Mouse (Mus musculus) myocyte (in vitro differentiated cells): ENCODE measurements around the gene Fndc1. TPM values are rescaled to one million over a fixed set of nuclear protein-coding genes. Genes with fewer than 3 reads are reported as not detected.

Source experiments
- H3K27me3 ChIP-seq: one replicate; pipeline ENCODE4 v1.6.1; 2011; ENCODE audit not compliant: control insufficient read depth, insufficient read depth, insufficient read length
- H3K36me3 ChIP-seq: one replicate; pipeline ENCODE4 v1.6.1; 2011; ENCODE audit not compliant: control insufficient read depth, insufficient read depth
- H3K4me2 ChIP-seq: one replicate; pipeline ENCODE4 v1.6.1; 2011; ENCODE audit warnings: low read depth, control low read depth
- H3K4me3 ChIP-seq: one replicate; pipeline ENCODE4 v1.5.1; 2011; ENCODE audit warnings: mild to moderate bottlenecking, control low read depth, moderate library complexity
- H3K79me2 ChIP-seq: one replicate; pipeline ENCODE4 v1.6.1; 2011; ENCODE audit not compliant: control insufficient read depth, insufficient read depth
- H3ac ChIP-seq: one replicate; pipeline ENCODE4 v1.6.1; 2011; ENCODE audit not compliant: control insufficient read depth, insufficient read length
- CEBPB ChIP-seq: IDR thresholded peaks from 2 replicates; pipeline ENCODE4 v1.6.1; 2011; ENCODE audit warnings: mild to moderate bottlenecking, moderate library complexity; ENCODE audit not compliant: poor library complexity, insufficient read depth, severe bottlenecking
- E2F4 ChIP-seq: IDR thresholded peaks from one replicate; pipeline ENCODE4 v1.6.1; 2011; ENCODE audit warnings: mild to moderate bottlenecking, control low read depth, moderate library complexity; ENCODE audit not compliant: insufficient read depth
- MAX ChIP-seq: IDR thresholded peaks from one replicate; pipeline ENCODE4 v1.6.1; 2011; ENCODE audit warnings: low read depth, mild to moderate bottlenecking, control low read depth
- MYOD1 ChIP-seq, 3 experiments: IDR thresholded peaks; one replicate each; pipeline ENCODE4 v1.6.1; 2011; ENCODE audit warnings: control low read depth in 2 of 3, low read depth in 2 of 3, mild to moderate bottlenecking in 2 of 3, moderate library complexity in 1 of 3; ENCODE audit not compliant: insufficient read length in 2 of 3, control insufficient read depth in 1 of 3
- MYOG ChIP-seq, 3 experiments: IDR thresholded peaks; one replicate each; pipeline ENCODE4 v1.6.1; 2011; ENCODE audit warnings: control low read depth in 2 of 3, low read depth in 2 of 3, mild to moderate bottlenecking in 2 of 3; ENCODE audit not compliant: insufficient read length in 2 of 3, control insufficient read depth in 1 of 3, insufficient read depth in 1 of 3
- POLR2A ChIP-seq: IDR thresholded peaks from one replicate; pipeline ENCODE4 v1.6.1; 2011; ENCODE audit warnings: low read depth, mild to moderate bottlenecking, control low read depth, moderate library complexity; ENCODE audit not compliant: insufficient read length
- POLR2AphosphoS2 ChIP-seq: IDR thresholded peaks from one replicate; pipeline ENCODE4 v1.6.1; 2011; ENCODE audit warnings: low read depth, control low read depth; ENCODE audit not compliant: insufficient read length
- REST ChIP-seq: IDR thresholded peaks from one replicate; pipeline ENCODE4 v1.6.1; 2011; ENCODE audit warnings: mild to moderate bottlenecking, control low read depth, moderate library complexity; ENCODE audit not compliant: insufficient read depth, insufficient read length
- SRF ChIP-seq: IDR thresholded peaks from one replicate; pipeline ENCODE4 v1.6.1; 2011; ENCODE audit warnings: low read depth; ENCODE audit not compliant: control insufficient read depth, insufficient read length
- TCF12 ChIP-seq: IDR thresholded peaks from one replicate; pipeline ENCODE4 v1.6.1; 2011; ENCODE audit warnings: mild to moderate bottlenecking, control low read depth; ENCODE audit not compliant: poor library complexity, insufficient read depth, severe bottlenecking
- TCF3 ChIP-seq: IDR thresholded peaks from one replicate; pipeline ENCODE4 v1.6.1; 2011; ENCODE audit warnings: low read depth, control low read depth; ENCODE audit not compliant: insufficient read length
- USF1 ChIP-seq: IDR thresholded peaks from one replicate; pipeline ENCODE4 v1.6.1; 2011; ENCODE audit warnings: low read depth, mild to moderate bottlenecking, control low read depth, moderate library complexity
- polyA plus RNA-seq: library from polyadenylated mRNA; unstranded; fragments of >200 nt; fragmentation: generic; extraction: Trizol; gene quantifications from one replicate; pipeline ENCODE4 v1.2.1, GENCODE M21; 2012; ENCODE audit warnings: missing spikeins

The Fndc1 gene
- polyA plus RNA-seq, 1 experiment: 6.2 TPM

DNA sequence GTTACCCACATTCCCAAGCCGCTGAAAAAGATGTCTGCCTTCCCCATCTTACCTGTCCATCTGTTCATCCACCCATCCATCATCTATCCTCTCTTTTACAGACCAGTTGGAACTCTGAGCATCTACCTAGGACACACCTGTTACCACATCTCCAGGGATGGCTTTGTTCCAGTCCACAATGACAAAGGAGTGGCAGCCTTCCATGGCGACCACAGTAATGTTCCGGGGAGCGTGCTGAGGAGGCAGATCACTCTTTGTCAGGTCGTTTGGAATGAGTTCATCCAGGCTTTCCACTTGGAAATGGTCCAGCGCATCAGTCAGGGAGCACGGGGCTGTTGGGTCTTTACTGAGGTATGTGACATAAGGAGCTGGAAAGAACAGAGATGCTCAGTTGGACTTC lies 73.7 kb downstream of the Fndc1 start:
- Histone ChIP-seq H3K4me3 (no peak overlapping the region), H3ac (no peak overlapping the region), H3K36me3 (no peaks in the 10 kb centered on the region), H3K4me2 (no peak overlapping the region), H3K27me3 (no peaks in the 10 kb centered on the region), H3K79me2 (no peaks in the 10 kb centered on the region)
- TF ChIP-seq MYOD1 (IDR thresholded peaks at IDR 0.05; ENCODE audit: control insufficient read depth in 1 of 3, insufficient read length in 2 of 3, low read depth in 2 of 3): peak in 2 of 3 experiments; percentile 31 to 55
- TF ChIP-seq TCF3: no peak
- TF ChIP-seq POLR2AphosphoS2: no peak
- no peak for TF ChIP-seq MAX
- TF ChIP-seq CEBPB: no peak
- TF ChIP-seq POLR2A: no peak
- no peak for TF ChIP-seq MYOG (IDR thresholded peaks at IDR 0.05; ENCODE audit: control insufficient read depth in 1 of 3, insufficient read depth in 1 of 3, insufficient read length in 2 of 3, low read depth in 2 of 3)
- TF ChIP-seq REST: no peak

DNA sequence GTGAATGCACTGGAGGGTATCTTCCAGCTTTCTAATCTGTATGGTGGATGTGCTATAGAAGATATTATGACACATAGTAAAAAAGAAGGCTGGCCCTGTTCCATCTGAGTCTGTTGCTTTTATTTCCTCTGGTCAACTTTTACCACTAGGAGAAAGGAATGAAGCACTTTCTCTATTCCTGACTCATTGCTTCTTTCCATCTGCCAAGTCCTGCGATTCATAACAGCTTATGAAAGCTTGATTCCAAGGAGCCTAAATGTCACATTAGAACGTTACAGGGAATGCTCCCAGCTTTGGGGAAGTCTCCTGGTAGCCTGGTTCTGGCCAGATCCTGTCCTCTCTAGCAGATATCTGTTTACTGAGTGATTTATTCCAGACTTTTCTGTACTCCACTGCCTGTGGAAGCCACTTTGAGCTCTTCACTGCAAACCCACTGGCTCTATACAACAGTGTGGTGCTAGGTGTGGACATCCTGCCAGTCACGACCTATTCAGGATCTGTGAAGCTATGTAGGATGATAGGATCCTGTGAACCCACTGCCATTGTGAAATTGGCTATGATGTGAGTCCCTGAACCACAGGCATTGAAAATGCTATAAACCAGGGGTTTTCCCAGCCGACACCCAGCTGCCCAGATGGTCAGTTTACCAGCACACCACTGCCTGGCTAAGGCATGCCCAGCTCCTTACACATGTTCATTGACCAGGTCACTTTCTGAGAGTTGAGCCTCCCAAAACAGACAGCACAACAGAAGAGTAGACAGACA lies 77.9 kb downstream of the Fndc1 start:
- Histone ChIP-seq H3K4me2 (no peak overlapping the region), H3K27me3 (no peaks in the 10 kb centered on the region), H3K4me3 (no peak overlapping the region), H3ac (no peak overlapping the region), H3K79me2 (no peaks in the 10 kb centered on the region), H3K36me3 (no peaks in the 10 kb centered on the region)
- TF ChIP-seq POLR2A (no peak), POLR2AphosphoS2 (no peak), MYOG (IDR thresholded peaks at IDR 0.05; ENCODE audit: control insufficient read depth in 1 of 3, insufficient read depth in 1 of 3, insufficient read length in 2 of 3, low read depth in 2 of 3) (no peak), TCF12 (no peak)

DNA sequence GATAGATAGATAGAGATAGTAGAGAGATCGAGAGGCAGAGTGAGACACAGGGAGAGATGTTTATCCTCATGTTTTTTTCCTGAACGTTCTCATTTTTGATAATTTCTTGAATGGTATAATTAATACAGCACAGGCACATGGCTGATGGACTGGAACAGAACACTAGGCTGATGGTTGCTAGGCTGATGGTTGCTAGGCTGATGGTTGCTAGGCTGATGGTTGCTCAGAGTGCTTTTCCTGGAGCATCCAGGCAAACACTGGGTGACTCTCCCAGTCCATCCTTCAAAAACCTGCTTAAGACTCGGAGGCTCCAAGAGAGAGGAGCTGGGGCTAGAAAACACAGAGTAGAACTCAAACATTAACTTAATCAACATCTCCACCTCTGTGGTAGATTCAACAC lies 80.3 kb downstream of the Fndc1 start:
- H3K4me3 ChIP-seq: no peak overlapping the region
- no peaks in the 10 kb centered on the region for H3K79me2 ChIP-seq
- no peak overlapping the region for H3ac ChIP-seq
- no peaks in the 10 kb centered on the region for H3K27me3 ChIP-seq
- no peak overlapping the region for H3K4me2 ChIP-seq
- H3K36me3 ChIP-seq: no peaks in the 10 kb centered on the region
- TF ChIP-seq TCF3 (no peak), E2F4 (no peak), MAX (no peak), USF1 (no peak), SRF (no peak), MYOD1 (IDR thresholded peaks at IDR 0.05; ENCODE audit: control insufficient read depth in 1 of 3, insufficient read length in 2 of 3, low read depth in 2 of 3) (no peak), CEBPB (no peak), POLR2A (no peak), MYOG (IDR thresholded peaks at IDR 0.05; ENCODE audit: control insufficient read depth in 1 of 3, insufficient read depth in 1 of 3, insufficient read length in 2 of 3, low read depth in 2 of 3) (no peak), TCF12 (no peak), POLR2AphosphoS2 (no peak), REST (no peak)

DNA sequence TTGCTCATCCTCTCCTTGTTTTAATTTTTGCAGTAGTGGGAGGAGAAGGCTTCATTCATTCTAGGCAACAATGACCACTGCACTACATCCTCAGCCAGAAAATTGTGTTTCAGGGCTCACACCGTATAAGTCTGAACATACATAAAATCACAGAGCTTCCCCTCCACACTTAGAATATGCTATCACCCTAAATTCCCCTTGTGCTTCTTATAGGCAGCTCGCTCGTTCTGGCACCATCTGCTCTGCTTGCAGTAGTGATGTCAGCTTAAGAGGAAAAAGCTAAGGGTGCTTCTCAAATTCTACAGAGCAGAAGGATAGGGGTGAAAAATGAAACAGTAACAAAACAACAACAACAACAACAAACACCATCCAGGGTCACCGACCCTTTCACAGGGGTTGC lies 82.1 kb downstream of the Fndc1 start:
- no peak overlapping the region for H3ac ChIP-seq
- H3K36me3 ChIP-seq: no peaks in the 10 kb centered on the region
- TF ChIP-seq POLR2A: no peak
- no peak for TF ChIP-seq E2F4
- TF ChIP-seq TCF12: no peak
- TF ChIP-seq MYOG (IDR thresholded peaks at IDR 0.05; ENCODE audit: control insufficient read depth in 1 of 3, insufficient read depth in 1 of 3, insufficient read length in 2 of 3, low read depth in 2 of 3): no peak
- no peak for TF ChIP-seq USF1
- TF ChIP-seq CEBPB: no peak
- TF ChIP-seq TCF3: no peak
- no peaks in the 10 kb centered on the region for H3K79me2 ChIP-seq
- H3K4me2 ChIP-seq: no peak overlapping the region
- no peaks in the 10 kb centered on the region for H3K27me3 ChIP-seq
- H3K4me3 ChIP-seq: no peak overlapping the region

DNA sequence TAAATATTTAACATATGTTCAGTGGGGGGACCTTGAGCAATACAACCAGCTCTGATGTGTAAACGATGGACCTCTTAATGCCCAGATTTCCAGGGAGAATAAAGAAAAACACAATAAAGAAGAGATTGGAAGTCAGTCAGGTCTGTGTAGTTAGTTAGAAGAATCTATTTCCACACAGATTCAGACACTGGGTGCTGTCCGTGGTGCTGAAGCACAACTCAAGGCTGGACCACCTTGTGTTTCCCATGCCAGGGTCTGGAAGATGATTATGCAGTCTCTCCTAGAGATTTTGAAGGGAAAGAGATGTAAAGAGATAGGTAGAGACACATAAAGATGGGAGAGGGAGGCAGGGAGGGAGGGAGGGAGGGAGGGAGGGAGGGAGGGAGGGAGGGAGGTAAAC lies 86.1 kb downstream of the Fndc1 start:
- no peak overlapping the region for H3K4me3 ChIP-seq
- no peak overlapping the region for H3K4me2 ChIP-seq
- no peaks in the 10 kb centered on the region for H3K36me3 ChIP-seq
- TF ChIP-seq CEBPB: no peak
- TF ChIP-seq REST: peak; percentile 82
- no peak overlapping the region for H3ac ChIP-seq
- H3K27me3 ChIP-seq: no peaks in the 10 kb centered on the region
- no peaks in the 10 kb centered on the region for H3K79me2 ChIP-seq
